Mouse (Mus musculus) 3134 (cell line): ENCODE results near the gene Rapsn.
"Not testable (repeated sequence)": the region's sequence is repeated elsewhere in the genome, so short reads cannot be mapped to it uniquely, and the experiment has no call there.

Experiments
- DNase-seq: peaks from one replicate; pipeline ENCODE4 v3.0.0-alpha.2; 2011; ENCODE audit warnings: low spot score; ENCODE audit not compliant: insufficient read length; ENCODE audit errors: extremely low read depth

Gene Rapsn

GRCm38 (mm10) chr2:91035385-91035784 is at the start of gene Rapsn:
Gene Rapsn, plus strand, starts transcription at chr2:91035620.
- DNase-seq: peak; percentile 58

- no peak for DNase-seq
Measured at GRCm38 (mm10) chr2:90986055-90986454, 49.4 kb upstream of the Rapsn start.

- DNase-seq: no peak
Measured at GRCm38 (mm10) chr2:91008536-91008935, 26.9 kb upstream of the Rapsn start.

- no peak for DNase-seq
Measured at GRCm38 (mm10) chr2:91013881-91014280, 21.5 kb upstream of the Rapsn start.

- DNase-seq: no peak
Measured at GRCm38 (mm10) chr2:91015386-91015785, 20.0 kb upstream of the Rapsn start.

GRCm38 (mm10) chr2:91018061-91018788 is 17.2 kb upstream of the Rapsn start:
- DNase-seq: no peak

GRCm38 (mm10) chr2:91019911-91020310 is 15.5 kb upstream of the Rapsn start:
- DNase-seq: no peak

GRCm38 (mm10) chr2:91022266-91022665 is 13.2 kb upstream of the Rapsn start:
- not testable (repeated sequence) for DNase-seq

GRCm38 (mm10) chr2:91023131-91023530 is 12.3 kb upstream of the Rapsn start:
- DNase-seq: no peak

GRCm38 (mm10) chr2:91023956-91024355 is 11.5 kb upstream of the Rapsn start:
- no peak for DNase-seq

- no peak for DNase-seq
Measured at GRCm38 (mm10) chr2:91025081-91025516, 10.3 kb upstream of the Rapsn start.

GRCm38 (mm10) chr2:91026491-91026890 is 8.9 kb upstream of the Rapsn start:
- DNase-seq: no peak

GRCm38 (mm10) chr2:91027391-91028214 is 7.8 kb upstream of the Rapsn start:
- DNase-seq: no peak

- no peak for DNase-seq
Measured at GRCm38 (mm10) chr2:91031216-91031615, 4.2 kb upstream of the Rapsn start.

GRCm38 (mm10) chr2:91033000-91033399 is 2.4 kb upstream of the Rapsn start:
- DNase-seq: no peak

- DNase-seq: no peak
Measured at GRCm38 (mm10) chr2:91041786-91042185, 6.4 kb downstream of the Rapsn start.

GRCm38 (mm10) chr2:91042651-91043398 is 7.4 kb downstream of the Rapsn start:
- DNase-seq: no peak

- no peak for DNase-seq
Measured at GRCm38 (mm10) chr2:91044727-91045126, 9.3 kb downstream of the Rapsn start.

GRCm38 (mm10) chr2:91045805-91046204 is 10.4 kb downstream of the Rapsn start:
- not testable (repeated sequence) for DNase-seq

- DNase-seq: no peak
Measured at GRCm38 (mm10) chr2:91047359-91047758, 11.9 kb downstream of the Rapsn start.

- DNase-seq: no peak
Measured at GRCm38 (mm10) chr2:91051917-91052316, 16.5 kb downstream of the Rapsn start.
